In genomic region chr2:169685260-169685659, GRCm38 (mm10) we compare ENCODE assay signal across 19 mouse cellular contexts. TPM values are rescaled to one million over a fixed set of nuclear protein-coding genes. Genes with fewer than 3 reads are reported as not detected.
A peak's percentile ranks its signal among the peaks of the same experiment; 100 is the strongest.
DNase-seq lines count a peak whose midpoint lies in the region; ATAC-seq and TF ChIP-seq lines count a peak whose summit lies in the region.
"Had no signal": no experiment of that assay in that cellular context is flagged by ENCODE, and none has a peak within 500 bp of the region (broad histone marks: within the 10 kb centered on the region; RNA-seq: fewer than 3 reads in every experiment).

No protein-coding gene starts in this region.

- H3K9me3 ChIP-seq in kidney, embryonic 14.5 days (ENCODE audit: control insufficient read depth, low read length), result no peaks in the 10 kb centered on the region
- H3K9me3 ChIP-seq: forebrain, embryonic 13.5 days; liver, embryonic 15.5 days; midbrain, embryonic 15.5 days; stomach, embryonic 15.5 days had no signal

- H3K4me3 ChIP-seq in kidney, adult 2 months (ENCODE audit: insufficient read depth, low read depth, low read length), result no peak overlapping the region
- no peak overlapping the region for H3K4me3 ChIP-seq in kidney, embryonic 14.5 days (ENCODE audit: low read length)
- no peak overlapping the region for H3K4me3 ChIP-seq in lung, adult 2 months (replicated peaks; ENCODE audit: extremely low read depth, low read depth, low read length)
- H3K4me3 ChIP-seq: forebrain, embryonic 13.5 days; liver, embryonic 15.5 days; midbrain, embryonic 15.5 days; stomach, embryonic 15.5 days had no signal

- no peaks in the 10 kb centered on the region for H3K4me1 ChIP-seq in kidney, adult 2 months (ENCODE audit: control insufficient read depth, insufficient read depth, low read length)
- H3K4me1 ChIP-seq in kidney, embryonic 14.5 days (ENCODE audit: control insufficient read depth, insufficient read depth, low read length), result peaks cover 21% of the 10 kb centered on the region
- peaks cover 4% of the 10 kb centered on the region; the same call in 1 of the 2 replicates for H3K4me1 ChIP-seq in lung, adult 2 months (ENCODE audit: control insufficient read depth, insufficient read depth, low read length)

- H3K9ac ChIP-seq in kidney, embryonic 14.5 days (ENCODE audit: low read depth, low read length), result no peak overlapping the region
- H3K9ac ChIP-seq: forebrain, embryonic 13.5 days; liver, embryonic 15.5 days; midbrain, embryonic 15.5 days; stomach, embryonic 15.5 days had no signal

- no peak overlapping the region for H3K27ac ChIP-seq in kidney, adult 2 months (ENCODE audit: insufficient read depth, low read depth, low read length)
- H3K27ac ChIP-seq in kidney, embryonic 14.5 days (ENCODE audit: low read depth, low read length), result no peak overlapping the region; the same call in 1 of the 2 replicates
- H3K27ac ChIP-seq: forebrain, embryonic 13.5 days; liver, embryonic 15.5 days; midbrain, embryonic 15.5 days; stomach, embryonic 15.5 days had no signal

- peak; percentile 35 for TF ChIP-seq CTCF in kidney, adult 2 months (conservative IDR thresholded peaks at IDR 0.05; ENCODE audit: insufficient read depth, insufficient read length, low read depth, low read length)
- TF ChIP-seq CTCF in lung, adult 2 months (IDR thresholded peaks at IDR 0.05; ENCODE audit: insufficient read depth, low read length), result peak; percentile 39; the same call in 1 of the 2 replicates

- DNase-seq in embryo, embryonic 10.5 days (ENCODE audit: low spot score), result peak; percentile 32
- no peak for DNase-seq in embryo, embryonic 9.5 days (ENCODE audit: extremely low spot score)
- DNase-seq in kidney, adult 2 months, result peak; percentile 12
- DNase-seq in lung, adult 2 months, result no peak
- DNase-seq in lung, postnatal 36 days, result no peak
- peak; percentile 34 for DNase-seq in MN1 (ENCODE audit: low spot score)
- DNase-seq in natural killer cell, adult 2 months (ENCODE audit: low spot score in 2 of 2), result no peak
- DNase-seq: adrenal gland, postnatal 14 days; cerebellum, adult 8-10 months; kidney, postnatal 4 days; layer of hippocampus, postnatal 36 days; left cerebral cortex, postnatal 4 days; thymus, postnatal 14 days had no signal

- H3K4me2 ChIP-seq in kidney, embryonic 14.5 days (replicated peaks; ENCODE audit: low read depth, low read length), result no peak overlapping the region
- H3K4me2 ChIP-seq: forebrain, embryonic 13.5 days; liver, embryonic 15.5 days; midbrain, embryonic 15.5 days; stomach, embryonic 15.5 days had no signal

- no peak for TF ChIP-seq POLR2A in kidney, adult 2 months (IDR thresholded peaks at IDR 0.05; ENCODE audit: low read depth, low read length)
- no peak for TF ChIP-seq POLR2A in lung, adult 2 months (IDR thresholded peaks at IDR 0.05; ENCODE audit: borderline replicate concordance, extremely low read depth, low read depth, low read length)

- H3K27me3 ChIP-seq in kidney, adult 2 months (replicated peaks; ENCODE audit: control insufficient read depth, insufficient read depth, low read length), result no peaks in the 10 kb centered on the region
- H3K27me3 ChIP-seq in kidney, embryonic 14.5 days (ENCODE audit: control insufficient read depth, insufficient read depth, low read length), result no peaks in the 10 kb centered on the region
- H3K27me3 ChIP-seq: CH12.LX; forebrain, embryonic 13.5 days; liver, embryonic 15.5 days; midbrain, embryonic 15.5 days; stomach, embryonic 15.5 days had no signal

- 38% methylated on average over 5 of the region's 5 CpGs for WGBS in kidney, adult 2 months
- WGBS in kidney, embryonic 14.5 days, result 39% methylated on average over 5 of the region's 5 CpGs
- WGBS in lung, adult 2 months, result 37% methylated on average over 5 of the region's 5 CpGs

- no peak for ATAC-seq in kidney, embryonic 14.5 days (ENCODE audit: low FRiP score, low TSS enrichment)
- ATAC-seq: forebrain, embryonic 13.5 days; midbrain, embryonic 15.5 days had no signal

- no peaks in the 10 kb centered on the region for H3K36me3 ChIP-seq in kidney, adult 2 months (ENCODE audit: control insufficient read depth, insufficient read depth, low read length)
- H3K36me3 ChIP-seq in kidney, embryonic 14.5 days (ENCODE audit: control insufficient read depth, insufficient read depth, low read length), result no peaks in the 10 kb centered on the region
- H3K36me3 ChIP-seq: liver, embryonic 15.5 days; midbrain, embryonic 15.5 days; stomach, embryonic 15.5 days had no signal

RNA-seq across cellular contexts. Expression of gene Tshz2, which starts 52.4 kb away (rescaled TPM):
- polyA plus RNA-seq in kidney, adult 2 months (2012; rRNA removed), result 17.5 and 17.6 TPM in 2 replicates
- polyA plus RNA-seq in kidney, embryonic 14.5 days (2014; fragmentation: Nextera tagmentation; extraction: Ambion mirVana), result 11.7 and 14.8 TPM in 2 replicates
- polyA plus RNA-seq in lung, adult 2 months (2012; rRNA removed), result 6.2 and 8.4 TPM in 2 replicates

Comparison
In these comparisons a context has a peak if more than half of its experiments do, and no peak if none do; other contexts are left out.
1. DNase-seq: peak in embryo, embryonic 10.5 days (single experiment), kidney, adult 2 months (single experiment) and MN1 (single experiment); none in embryo, embryonic 9.5 days (single experiment), lung, adult 2 months (single experiment), lung, postnatal 36 days (single experiment) and natural killer cell, adult 2 months (0 of 2).